Mouse (Mus musculus) midbrain, embryonic 12.5 days (tissue): Measurements from ENCODE around the gene Ldhb. TPM values are rescaled to one million over a fixed set of nuclear protein-coding genes. Genes with fewer than 3 reads are reported as not detected.
A peak's percentile ranks its signal among the peaks of the same experiment; 100 is the strongest.
"Not testable (repeated sequence)": the region's sequence is repeated elsewhere in the genome, so short reads cannot be mapped to it uniquely, and the experiment has no call there.

Source experiments
- ATAC-seq: fragments of 200-750 bp; cut with Nextera tagmentation; 2 replicates; pipeline ENCODE4 v1.8.0; 2017; ENCODE audit warnings: low read depth, moderate TSS enrichment, moderate library complexity; ENCODE audit not compliant: low FRiP score
- H3K27ac ChIP-seq: fragments of 300-500 bp; sonication (generic); replicated peaks from 2 replicates; pipeline ENCODE4 v1.5.1; 2016; ENCODE audit warnings: mild to moderate bottlenecking
- H3K27me3 ChIP-seq: fragments of 300-500 bp; sonication (generic); 2 replicates; pipeline ENCODE4 v1.6.1; 2016; ENCODE audit warnings: mild to moderate bottlenecking
- H3K36me3 ChIP-seq: fragments of 300-500 bp; sonication (generic); 2 replicates; pipeline ENCODE4 v1.6.1; 2016
- H3K4me1 ChIP-seq: fragments of 300-500 bp; sonication (generic); 2 replicates; pipeline ENCODE4 v1.6.1; 2016
- H3K4me2 ChIP-seq: fragments of 300-500 bp; sonication (generic); replicated peaks from 2 replicates; pipeline ENCODE4 v1.6.1; 2016; ENCODE audit warnings: mild to moderate bottlenecking, moderate library complexity
- H3K4me3 ChIP-seq: fragments of 300-500 bp; sonication (generic); 2 replicates; pipeline ENCODE4 v1.5.1; 2016; ENCODE audit warnings: mild to moderate bottlenecking
- H3K9ac ChIP-seq: fragments of 300-500 bp; sonication (generic); replicated peaks from 2 replicates; pipeline ENCODE4 v1.6.1; 2016; ENCODE audit warnings: mild to moderate bottlenecking, moderate library complexity
- H3K9me3 ChIP-seq: fragments of 300-500 bp; sonication (generic); 2 replicates; pipeline ENCODE4 v1.6.1; 2016; ENCODE audit warnings: mild to moderate bottlenecking
- WGBS: fragments of 180-500 bp; shearing (Covaris S2); methylation state at CpG from one replicate; pipeline ENCODE4 v1.1.7; 2016; 5-methylcytosine and 5-hydroxymethylcytosine counted together
- polyA plus RNA-seq: library from polyadenylated mRNA; unstranded; fragments of >200 nt; fragmentation: Nextera tagmentation; extraction: Ambion mirVana; gene quantifications from 2 replicates; pipeline ENCODE4 v1.2.1, GENCODE M21; 2016

The Ldhb gene
- polyA plus RNA-seq, 1 experiment from 2014 or later = 388 TPM

DNA sequence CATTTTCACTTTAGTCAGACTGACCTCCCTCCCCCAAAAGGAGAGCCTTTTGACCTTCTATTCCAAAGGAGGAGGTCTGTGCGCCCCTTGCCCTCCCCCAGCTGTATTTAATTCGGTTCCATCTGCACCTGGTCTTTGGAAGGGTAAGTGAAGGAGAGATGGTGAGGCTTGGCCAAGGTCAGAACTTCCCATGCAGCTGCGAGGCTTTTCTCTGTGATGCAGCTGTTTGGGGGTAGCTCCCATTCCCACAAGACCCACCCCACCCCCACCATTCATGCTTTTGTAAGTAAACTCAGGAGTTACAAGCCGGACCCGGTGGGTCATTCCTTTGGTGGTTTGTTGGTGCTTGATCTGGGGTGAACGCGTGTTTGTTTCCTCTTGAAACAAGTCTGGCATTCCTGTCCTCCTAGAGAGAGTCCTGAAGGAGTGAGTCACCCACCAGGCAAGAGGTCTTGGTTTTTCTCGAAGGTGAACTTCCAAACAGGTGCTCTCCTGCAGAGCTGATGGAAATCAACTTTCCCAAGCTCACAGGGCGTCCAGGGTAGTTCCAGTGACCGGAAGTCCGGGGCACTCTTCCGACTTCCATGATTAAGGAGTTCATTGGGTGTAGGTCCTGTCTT lies 3.9 kb upstream of the Ldhb start:
- Histone ChIP-seq H3K27me3 (peaks cover 22% of the 10 kb centered on the region), H3K4me3 (no peak overlapping the region), H3K9ac (no peak overlapping the region), H3K27ac (no peak overlapping the region), H3K4me2 (no peak overlapping the region), H3K36me3 (no peaks in the 10 kb centered on the region), H3K4me1 (peaks cover 10% of the 10 kb centered on the region), H3K9me3 (no peaks in the 10 kb centered on the region)
- 28% methylated on average over 12 of the region's 12 CpGs for WGBS
- no peak for ATAC-seq

DNA sequence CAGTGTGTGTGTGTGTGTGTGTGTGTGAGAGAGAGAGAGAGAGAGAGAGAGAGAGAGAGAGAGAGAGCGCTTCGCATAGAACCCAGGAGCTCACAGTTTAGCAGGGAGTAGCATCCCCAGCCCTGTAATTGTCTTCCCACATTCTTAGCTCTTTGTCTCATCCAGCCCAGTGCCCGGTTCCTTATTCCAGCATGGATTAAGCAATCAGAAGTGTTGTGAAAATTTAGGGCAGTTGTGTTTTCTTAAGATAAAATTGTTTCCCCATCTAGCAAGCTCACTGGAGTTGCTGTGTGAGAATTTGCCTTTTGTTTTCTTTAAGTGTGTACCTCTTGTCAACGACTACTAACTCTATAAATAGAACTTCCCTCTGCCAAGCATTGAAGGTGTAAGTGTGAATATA lies 906 bp upstream of the Ldhb start:
- Histone ChIP-seq H3K4me3 (no peak overlapping the region), H3K36me3 (no peaks in the 10 kb centered on the region), H3K9ac (no peak overlapping the region), H3K27me3 (peaks cover 19% of the 10 kb centered on the region), H3K4me2 (no peak overlapping the region), H3K9me3 (no peaks in the 10 kb centered on the region), H3K27ac (no peak overlapping the region), H3K4me1 (peaks cover 31% of the 10 kb centered on the region)
- WGBS = 19% methylated on average over 4 of the region's 4 CpGs
- no peak for ATAC-seq

DNA sequence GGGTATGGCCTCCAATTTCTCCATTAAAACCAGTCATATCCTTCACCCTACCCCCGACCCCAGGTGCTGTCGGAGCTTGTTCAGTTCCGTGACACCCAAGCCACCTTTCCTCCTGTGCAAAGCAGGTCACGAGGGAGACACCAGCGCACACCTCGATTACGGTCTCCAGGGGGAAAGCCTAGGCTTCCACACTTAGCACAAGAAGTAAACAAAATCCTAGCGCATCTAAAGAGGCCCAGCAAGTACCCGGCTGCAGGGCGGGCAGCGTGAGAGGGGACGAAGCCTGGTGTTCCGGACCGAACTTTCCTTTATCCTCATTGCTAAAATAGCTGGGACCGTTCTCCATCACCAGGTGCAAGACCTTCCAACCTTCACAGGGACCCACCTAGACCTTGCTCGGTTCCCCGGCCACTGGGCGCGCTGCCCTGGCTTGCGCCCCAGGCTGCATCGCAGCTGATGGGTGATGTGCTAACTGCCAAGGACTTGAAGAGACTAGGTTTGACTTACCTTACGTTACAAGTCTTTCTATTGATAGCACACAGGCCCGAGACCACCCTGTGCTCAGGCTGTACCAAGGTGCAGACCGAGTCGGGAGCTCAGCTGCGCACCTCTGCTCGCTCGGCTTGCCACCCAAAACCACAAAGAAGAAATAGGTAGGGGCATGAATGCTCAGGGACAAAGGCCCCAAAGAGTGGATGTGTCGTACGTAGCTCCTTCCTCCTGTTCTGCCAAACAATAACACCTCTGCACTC lies 548 bp downstream of the Ldhb start:
- peak overlapping the region; percentile 57 for H3K4me3 ChIP-seq
- H3K4me2 ChIP-seq = peak overlapping the region; percentile 62
- H3K27me3 ChIP-seq = peaks cover 19% of the 10 kb centered on the region
- no peaks in the 10 kb centered on the region for H3K9me3 ChIP-seq
- H3K9ac ChIP-seq = peak overlapping the region; percentile 79
- H3K27ac ChIP-seq = peak overlapping the region; percentile 54
- ATAC-seq = peak; percentile 73
- whole genome bisulfite sequencing = under 1% methylated on average over 30 of the region's 30 CpGs
- H3K36me3 ChIP-seq = no peaks in the 10 kb centered on the region
- H3K4me1 ChIP-seq = peaks cover 31% of the 10 kb centered on the region

DNA sequence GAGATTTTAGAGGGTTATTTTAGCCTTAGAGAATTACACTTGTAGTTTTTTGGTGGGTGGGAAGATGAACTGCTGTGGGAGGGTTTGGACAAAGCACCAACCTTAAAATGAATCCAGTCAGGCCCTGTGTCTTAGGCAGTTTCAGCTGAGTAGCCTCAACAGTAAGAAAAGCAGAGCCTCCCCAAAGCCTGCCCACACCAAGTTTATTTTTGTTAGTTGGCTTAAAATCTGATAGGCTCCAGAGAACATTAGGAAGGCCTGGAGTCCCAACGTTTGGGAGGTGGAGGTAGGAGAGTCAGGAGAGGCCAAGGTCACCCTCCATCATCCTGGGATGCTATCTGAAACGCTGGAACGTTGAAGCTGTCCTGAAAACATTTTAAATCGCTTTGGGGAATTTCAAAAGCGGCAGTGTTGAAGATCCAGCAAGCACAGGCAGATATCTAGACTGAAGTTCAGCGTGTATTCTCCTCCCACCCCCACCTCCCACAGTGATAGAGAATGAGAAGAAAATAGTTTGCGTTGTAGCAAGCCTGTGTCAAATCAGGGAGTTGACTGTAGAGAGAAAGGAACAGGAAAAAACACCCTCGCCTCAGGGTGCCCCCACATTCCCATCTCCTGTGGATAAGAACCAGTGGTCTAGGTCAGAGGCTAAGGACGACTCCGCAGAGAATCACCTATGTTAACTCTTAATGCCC lies 1.3 kb downstream of the Ldhb start:
- Histone ChIP-seq H3K27ac (no peak overlapping the region), H3K27me3 (peaks cover 19% of the 10 kb centered on the region), H3K9me3 (no peaks in the 10 kb centered on the region), H3K36me3 (peaks cover 2% of the 10 kb centered on the region; the same call in 1 of the 2 replicates), H3K9ac (peak overlapping the region; percentile 79), H3K4me1 (peaks cover 31% of the 10 kb centered on the region), H3K4me2 (peak overlapping the region; percentile 62), H3K4me3 (peak overlapping the region; percentile 57)
- ATAC-seq = no peak
- WGBS = 9% methylated on average over 10 of the region's 10 CpGs

DNA sequence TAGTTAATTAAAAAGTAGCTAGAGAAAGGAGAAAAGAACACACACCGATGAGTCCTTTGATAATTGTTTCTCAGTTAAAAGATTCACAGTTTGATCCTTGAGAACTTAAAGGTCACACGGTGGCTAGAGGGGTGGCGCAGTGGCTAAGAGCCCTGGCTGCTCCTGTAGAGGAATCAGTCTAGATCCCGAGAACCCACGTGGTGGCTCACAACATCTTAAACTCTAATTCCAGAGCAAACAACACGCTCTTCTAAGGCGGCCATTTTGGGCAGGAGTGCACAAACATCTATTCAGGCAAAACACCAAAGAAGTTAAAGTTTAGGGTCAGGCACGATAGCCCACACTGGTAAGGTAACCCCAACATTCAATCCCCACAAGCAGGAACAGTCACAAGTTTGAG lies 4.2 kb downstream of the Ldhb start:
- Histone ChIP-seq H3K4me3 (no peak overlapping the region), H3K9ac (no peak overlapping the region), H3K9me3 (no peaks in the 10 kb centered on the region), H3K4me1 (peaks cover 31% of the 10 kb centered on the region), H3K27me3 (peaks cover under 1% of the 10 kb centered on the region; the same call in 1 of the 2 replicates), H3K36me3 (peaks cover 25% of the 10 kb centered on the region), H3K4me2 (no peak overlapping the region), H3K27ac (no peak overlapping the region)
- no peak for ATAC-seq
- WGBS = 72% methylated on average over 8 of the region's 8 CpGs

DNA sequence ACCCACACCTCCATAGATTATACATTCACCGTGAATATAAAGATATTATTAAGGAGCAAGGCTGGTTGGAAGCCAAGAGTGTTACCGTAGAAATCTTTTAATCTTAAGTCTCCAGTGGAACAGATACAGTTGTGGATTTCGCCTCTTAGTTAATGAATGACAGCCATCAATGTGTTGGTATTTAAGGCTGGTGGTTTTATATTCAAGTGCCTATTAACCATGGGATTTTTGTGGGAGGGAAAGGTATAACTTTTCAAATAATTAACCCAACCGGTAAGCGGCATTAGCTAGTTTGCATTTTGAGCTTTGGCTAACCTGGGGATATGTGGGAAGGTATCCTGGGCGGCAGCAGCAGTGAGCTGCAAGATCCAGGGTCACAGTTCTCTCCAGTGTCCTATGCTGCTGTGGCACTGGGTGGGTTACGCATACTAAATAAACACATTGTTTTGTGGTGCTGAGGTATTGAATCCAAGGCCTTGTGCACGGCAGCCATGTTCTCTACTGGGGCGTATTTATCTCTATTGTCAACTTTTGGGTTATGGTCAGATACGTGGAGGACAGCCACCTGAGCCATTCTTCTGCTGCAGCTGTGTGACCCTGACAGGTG lies 5.1 kb downstream of the Ldhb start:
- no peak overlapping the region for H3K4me3 ChIP-seq
- peaks cover 35% of the 10 kb centered on the region for H3K36me3 ChIP-seq
- WGBS = 89% methylated on average over 10 of the region's 10 CpGs
- no peaks in the 10 kb centered on the region for H3K9me3 ChIP-seq
- peaks cover 25% of the 10 kb centered on the region for H3K4me1 ChIP-seq
- no peak overlapping the region for H3K4me2 ChIP-seq
- ATAC-seq = no peak
- no peak overlapping the region for H3K27ac ChIP-seq
- H3K27me3 ChIP-seq = no peaks in the 10 kb centered on the region; the same call in 1 of the 2 replicates
- H3K9ac ChIP-seq = no peak overlapping the region

DNA sequence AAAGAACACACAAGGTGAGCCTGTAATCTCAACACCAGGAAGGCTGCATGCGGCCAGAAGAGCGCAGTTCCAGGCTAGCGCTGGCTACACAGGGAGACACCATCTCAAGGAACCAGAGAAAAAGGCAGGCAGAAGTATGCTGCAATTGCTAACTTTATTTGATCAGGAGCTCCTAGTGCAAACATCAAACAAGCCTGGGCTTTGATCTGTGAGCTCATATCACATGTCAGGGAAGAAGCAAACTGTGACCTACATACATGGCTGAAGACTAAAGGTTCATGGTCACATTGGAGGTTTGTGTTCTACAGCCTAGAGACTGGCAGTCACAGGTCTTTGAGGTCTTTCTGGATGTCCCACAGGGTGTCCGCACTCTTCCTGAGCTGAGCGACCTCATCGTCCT lies 17.6 kb downstream of the Ldhb start:
- H3K27ac ChIP-seq, H3K27me3 ChIP-seq, H3K9ac ChIP-seq, H3K9me3 ChIP-seq, H3K4me3 ChIP-seq, ATAC-seq, H3K4me2 ChIP-seq, H3K4me1 ChIP-seq: not testable (repeated sequence)
- WGBS = 98% methylated on average over 6 of the region's 6 CpGs
- H3K36me3 ChIP-seq = peaks cover 69% of the 10 kb centered on the region

DNA sequence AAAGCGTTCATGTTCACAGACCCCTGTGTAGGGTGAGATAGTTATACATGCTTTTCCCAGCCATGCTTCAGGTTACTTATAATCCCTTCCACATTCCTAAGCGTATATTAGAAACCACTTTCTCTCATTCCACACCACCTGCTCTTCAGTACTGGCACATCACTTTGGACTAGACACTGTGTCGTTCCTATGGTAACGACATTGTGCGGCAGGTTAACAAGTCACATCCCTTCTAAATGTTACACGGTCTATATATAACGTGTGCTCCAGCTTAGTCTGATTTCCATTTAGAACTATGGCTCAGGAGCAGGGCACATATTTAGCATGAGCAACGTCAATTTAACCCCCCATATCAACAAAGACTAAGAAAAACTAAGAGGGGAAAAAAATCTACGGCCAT lies 20.1 kb downstream of the Ldhb start:
- Histone ChIP-seq H3K9ac (no peak overlapping the region), H3K4me3 (no peak overlapping the region), H3K27me3 (no peaks in the 10 kb centered on the region), H3K36me3 (peaks cover 55% of the 10 kb centered on the region), H3K27ac (no peak overlapping the region), H3K4me2 (no peak overlapping the region), H3K9me3 (no peaks in the 10 kb centered on the region), H3K4me1 (no peaks in the 10 kb centered on the region)
- WGBS = 88% methylated on average over 9 of the region's 9 CpGs
- ATAC-seq = no peak

DNA sequence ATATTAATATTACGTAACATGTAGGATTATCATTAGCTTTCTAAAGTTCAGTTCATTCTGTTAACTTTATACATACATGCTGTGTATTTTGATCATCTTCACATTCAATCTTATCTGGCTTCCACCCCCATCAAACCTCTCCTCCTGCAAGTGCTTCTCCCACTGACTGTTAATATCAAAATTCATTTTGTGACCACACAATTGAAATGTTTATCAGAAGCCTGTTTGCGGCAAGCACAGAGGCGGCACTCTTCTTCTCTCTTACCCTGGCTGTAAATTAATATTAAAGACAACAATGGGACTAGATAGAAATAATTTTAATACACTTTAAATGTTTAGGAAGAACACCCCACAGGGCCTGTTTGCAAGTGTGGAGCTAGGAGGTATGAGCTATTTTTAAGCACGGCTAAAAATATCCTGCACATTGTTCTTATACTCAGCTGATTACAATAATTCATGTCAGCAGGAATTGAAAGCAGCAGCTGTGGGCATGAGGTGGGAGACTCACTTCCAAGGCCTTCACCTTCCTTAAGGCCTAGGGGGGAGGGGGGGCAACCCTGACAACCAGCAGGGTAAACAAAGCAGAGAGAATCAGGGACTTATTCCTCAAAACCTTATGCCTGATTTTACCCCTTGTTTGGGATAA lies 22.2 kb downstream of the Ldhb start:
- 94% methylated on average over 4 of the region's 4 CpGs for WGBS
- peaks cover 37% of the 10 kb centered on the region for H3K36me3 ChIP-seq
- no peaks in the 10 kb centered on the region for H3K4me1 ChIP-seq
- no peak overlapping the region for H3K4me2 ChIP-seq
- no peak overlapping the region for H3K27ac ChIP-seq
- no peak for ATAC-seq
- H3K9me3 ChIP-seq = no peaks in the 10 kb centered on the region
- no peak overlapping the region for H3K4me3 ChIP-seq
- no peaks in the 10 kb centered on the region for H3K27me3 ChIP-seq
- H3K9ac ChIP-seq = no peak overlapping the region

DNA sequence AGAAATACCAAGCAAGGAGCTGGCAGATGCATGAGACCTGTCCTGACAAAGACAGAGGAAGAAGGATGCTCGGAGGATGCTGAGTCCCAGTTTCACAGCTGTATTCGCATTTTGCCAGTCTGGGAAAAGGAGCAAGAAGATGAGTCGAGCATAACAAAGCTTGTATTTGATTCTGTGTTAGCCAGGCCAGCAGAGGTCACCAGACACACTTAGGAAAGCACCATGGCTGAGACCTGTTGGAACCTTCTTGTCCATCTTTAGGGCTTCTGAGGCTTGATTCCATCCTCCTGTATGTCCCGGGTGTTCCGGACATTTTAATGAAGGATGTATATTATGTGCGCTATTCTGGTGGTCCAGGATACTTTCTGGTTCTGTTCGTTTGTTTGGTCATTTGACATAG lies 30.5 kb downstream of the Ldhb start:
- Histone ChIP-seq H3K4me3 (no peak overlapping the region), H3K27ac (no peak overlapping the region)
- 79% methylated on average over 7 of the region's 7 CpGs for WGBS

DNA sequence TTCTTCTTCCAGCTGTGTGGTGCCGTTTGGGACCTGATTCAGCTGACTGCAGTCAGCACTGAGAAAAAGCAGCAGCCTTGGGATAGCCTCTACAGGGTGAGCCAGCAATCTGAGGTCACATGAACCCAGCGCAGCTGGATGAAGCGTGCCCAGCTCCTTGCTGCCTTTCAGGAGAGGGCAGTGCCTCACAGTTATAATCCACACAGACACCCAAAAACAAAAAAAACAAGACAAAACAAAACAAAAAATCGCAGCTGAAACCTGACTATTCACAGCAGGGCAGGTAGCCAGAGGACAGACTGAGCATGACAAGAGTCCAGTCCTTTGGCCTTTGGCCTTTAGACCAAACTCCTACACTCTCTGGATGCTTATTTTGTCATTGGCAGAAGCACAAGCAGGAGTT lies 35.0 kb downstream of the Ldhb start, which contains the start of gene Gys2:
Gene Gys2, minus strand, starts transcription at position 309 of the 403 bp plus-strand sequence.
- Histone ChIP-seq H3K4me3 (no peak within 1 kb of the TSS), H3K27ac (no peak within 1 kb of the TSS), H3K36me3 (no peaks in the 10 kb centered on the region), H3K27me3 (no peaks in the 10 kb centered on the region; the same call in 1 of the 2 replicates), H3K4me1 (no peaks in the 10 kb centered on the region), H3K4me2 (no peak within 1 kb of the TSS), H3K9ac (no peak within 1 kb of the TSS), H3K9me3 (no peaks in the 10 kb centered on the region)
- WGBS = 62% methylated on average over 4 of the region's 4 CpGs
- ATAC-seq = no peak

More for the DNA sequence above, 30.5 kb downstream of the Ldhb start:
- H3K27me3 ChIP-seq = no peaks in the 10 kb centered on the region
- no peak for ATAC-seq
- no peaks in the 10 kb centered on the region for H3K36me3 ChIP-seq
- no peaks in the 10 kb centered on the region for H3K9me3 ChIP-seq
- H3K4me2 ChIP-seq = no peak overlapping the region
- no peak overlapping the region for H3K9ac ChIP-seq
- H3K4me1 ChIP-seq = no peaks in the 10 kb centered on the region
